Mouse (Mus musculus) thymus, adult 18-20 months (tissue): ENCODE results near the gene Dyrk1b.
A peak's percentile ranks its signal among the peaks of the same experiment; 100 is the strongest.
"Not testable (repeated sequence)": the region's sequence is repeated elsewhere in the genome, so short reads cannot be mapped to it uniquely, and the experiment has no call there.

Experiments
- DNase-seq, 2 experiments: peaks; one replicate each; pipeline ENCODE4 v3.0.0; 2022; ENCODE audit warnings: mixed read lengths in 2 of 2

Gene Dyrk1b

DNA sequence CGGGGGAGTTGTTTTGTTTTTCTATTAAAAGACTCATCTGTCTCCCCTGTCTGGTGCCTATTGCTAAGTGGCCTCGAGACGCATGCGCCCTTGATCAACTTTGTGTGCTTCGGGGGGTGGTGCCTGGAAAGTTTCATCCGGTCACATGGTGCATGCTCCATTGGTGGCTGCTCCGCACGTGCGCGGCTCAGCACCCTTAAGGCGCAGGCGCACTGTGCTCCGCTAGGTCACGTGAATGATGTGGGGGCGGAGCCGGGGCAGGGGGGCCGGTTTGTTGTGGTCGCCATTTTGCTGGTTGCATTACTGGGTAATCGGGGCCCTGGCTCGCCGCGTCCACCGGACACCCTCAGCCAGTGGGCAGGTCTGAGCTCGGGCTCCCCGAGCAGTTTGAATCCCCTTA, at the start of gene Dyrk1b:
Dyrk1b (plus strand) TSS at position 242 of the 400 bp plus-strand sequence.
- DNase-seq = peak; percentile 97

DNA sequence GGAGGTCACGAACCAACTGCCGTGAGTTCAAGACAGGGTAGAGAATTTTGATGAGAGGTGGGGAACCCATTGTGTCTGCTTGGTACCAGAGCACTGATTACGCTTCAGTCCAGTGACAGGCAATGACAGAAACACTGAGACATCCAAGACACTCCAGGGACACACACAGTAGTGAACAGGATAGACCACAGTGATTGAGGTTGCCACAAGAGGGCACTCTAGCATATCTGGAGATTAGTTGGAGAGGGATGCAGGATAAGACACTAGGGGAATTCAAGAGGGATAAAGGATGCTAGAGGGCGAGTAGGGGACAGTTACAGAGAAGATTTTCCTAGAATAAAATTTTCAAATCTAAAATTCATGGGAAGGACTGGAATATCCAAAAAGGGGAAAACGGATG, 41.7 kb upstream of the Dyrk1b start:
- no peak for DNase-seq

DNA sequence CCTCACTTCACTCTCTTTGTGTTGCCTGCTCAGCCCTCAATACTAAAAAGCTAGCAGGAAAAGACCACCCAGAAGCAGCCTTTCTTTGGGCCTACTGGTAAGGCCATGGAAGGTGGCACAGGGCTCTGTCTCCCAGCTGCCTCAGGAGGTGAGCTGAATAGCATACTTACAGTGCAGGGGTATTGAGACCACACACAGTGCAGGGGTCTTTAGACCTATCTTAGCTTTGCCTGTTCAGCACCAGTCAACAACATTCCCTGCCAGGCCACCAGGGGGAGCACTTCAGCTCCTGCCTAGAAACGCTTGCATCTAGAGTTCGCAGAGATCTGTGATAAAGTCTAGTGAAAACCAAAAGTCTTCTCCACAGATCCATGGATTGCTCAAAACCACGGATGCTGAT, 31.0 kb upstream of the Dyrk1b start:
- DNase-seq = peak; percentile 22 to 29

DNA sequence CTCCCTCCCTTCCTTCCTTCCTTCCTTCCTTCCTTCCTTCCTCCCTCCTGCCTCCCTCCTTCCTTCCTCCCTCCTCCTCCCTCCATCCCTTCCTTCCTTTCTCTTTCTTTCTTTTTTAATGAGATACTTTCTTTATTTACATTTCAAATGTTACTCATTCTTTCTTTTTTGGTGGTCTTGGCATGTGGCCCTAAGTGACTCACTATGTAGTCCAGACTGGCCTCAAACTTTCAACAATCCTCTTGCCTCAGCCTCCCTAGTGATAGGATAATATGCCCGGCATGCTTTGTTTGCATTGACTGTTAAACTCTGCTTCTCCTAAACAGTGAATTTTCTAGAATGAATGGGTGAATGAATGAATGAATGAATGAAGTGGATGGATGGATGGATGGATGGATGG, 29.4 kb upstream of the Dyrk1b start:
- no peak for DNase-seq

DNA sequence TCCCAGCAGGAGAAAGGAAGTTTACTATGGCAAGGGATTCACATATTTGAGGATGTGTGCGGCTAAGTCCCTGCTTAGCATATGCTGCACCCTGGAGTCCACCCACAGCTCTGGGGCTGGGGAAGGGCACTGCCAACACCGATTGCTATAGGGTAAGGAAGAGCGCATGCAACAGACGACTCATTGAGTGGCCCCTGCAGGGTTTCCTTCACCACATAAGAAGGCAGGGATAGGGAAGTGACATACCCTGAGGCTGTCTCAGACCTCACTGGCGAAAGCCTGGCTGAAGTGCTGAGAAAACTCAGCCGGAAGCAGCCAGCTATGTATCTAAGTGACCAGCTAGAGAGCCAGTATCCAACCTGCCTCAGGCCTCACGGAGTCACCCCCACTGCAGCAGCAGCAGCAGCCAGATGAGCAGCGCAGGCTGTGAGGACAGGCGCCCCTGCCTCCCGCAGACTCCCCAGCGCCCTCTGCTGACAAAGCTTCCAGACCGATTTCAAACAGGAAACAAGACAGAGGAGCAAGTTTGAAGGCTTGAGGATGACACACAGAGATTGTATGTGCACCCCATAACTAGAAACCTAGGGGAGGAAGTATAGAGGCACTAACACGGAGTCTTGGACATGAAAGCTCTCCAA, 27.6 kb upstream of the Dyrk1b start:
- DNase-seq = peak; percentile 28 to 32

DNA sequence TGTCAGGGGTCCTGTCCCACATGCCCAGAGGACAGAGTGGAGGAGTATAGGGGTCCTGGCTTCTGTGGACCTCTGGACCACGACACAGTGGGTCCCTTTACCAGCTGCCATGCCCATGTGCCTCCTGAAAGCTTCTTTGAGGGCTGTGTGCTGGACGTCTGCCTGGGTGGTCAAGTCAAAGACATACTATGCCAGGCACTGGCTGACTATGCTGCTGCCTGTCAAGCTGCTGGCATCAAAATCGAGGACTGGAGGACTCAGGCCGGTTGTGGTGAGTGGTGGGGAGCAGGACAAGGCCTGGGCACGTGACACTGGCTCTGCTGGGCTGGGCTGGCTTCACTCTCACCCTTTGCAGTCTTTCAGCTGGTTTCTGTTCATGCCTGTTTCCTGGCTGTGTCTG, 25.7 kb upstream of the Dyrk1b start:
- not testable (repeated sequence) for DNase-seq

DNA sequence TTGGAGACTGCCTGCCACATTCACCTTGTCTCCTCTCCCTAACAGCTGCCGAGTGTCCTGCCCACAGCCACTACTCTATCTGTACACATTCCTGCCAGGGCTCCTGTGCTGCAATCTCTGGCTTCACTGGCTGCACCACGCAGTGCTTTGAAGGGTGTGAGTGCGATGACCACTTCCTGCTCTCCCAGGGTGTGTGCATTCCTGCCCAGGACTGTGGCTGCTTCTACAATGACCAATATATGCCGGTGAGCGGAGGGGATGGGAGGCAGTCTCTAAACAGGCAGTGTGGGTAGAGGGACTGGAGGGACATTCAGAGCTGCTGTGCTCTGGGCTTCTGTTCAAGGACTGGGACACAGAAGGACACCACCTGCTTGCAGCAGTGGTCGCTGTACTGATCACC, 20.0 kb upstream of the Dyrk1b start:
- DNase-seq = no peak

DNA sequence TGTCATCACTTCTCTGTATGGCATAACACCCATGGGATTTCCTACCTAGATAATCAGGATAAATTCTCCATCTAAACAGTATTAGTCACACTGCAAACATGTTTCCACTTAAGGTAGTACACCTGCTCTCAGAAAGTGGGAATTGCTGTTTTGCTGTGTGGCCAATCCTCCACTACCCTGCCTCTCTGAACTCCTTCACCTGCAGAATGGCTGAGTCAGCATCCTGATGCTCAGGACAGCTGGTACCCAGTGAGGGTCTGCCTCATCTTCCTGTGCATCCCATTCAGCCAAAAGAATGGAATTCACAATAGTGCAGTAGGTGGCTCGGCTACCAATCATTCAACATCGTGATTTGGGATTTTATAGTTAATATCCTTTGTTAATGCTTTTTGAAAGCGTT, 19.4 kb upstream of the Dyrk1b start:
- no peak for DNase-seq

DNA sequence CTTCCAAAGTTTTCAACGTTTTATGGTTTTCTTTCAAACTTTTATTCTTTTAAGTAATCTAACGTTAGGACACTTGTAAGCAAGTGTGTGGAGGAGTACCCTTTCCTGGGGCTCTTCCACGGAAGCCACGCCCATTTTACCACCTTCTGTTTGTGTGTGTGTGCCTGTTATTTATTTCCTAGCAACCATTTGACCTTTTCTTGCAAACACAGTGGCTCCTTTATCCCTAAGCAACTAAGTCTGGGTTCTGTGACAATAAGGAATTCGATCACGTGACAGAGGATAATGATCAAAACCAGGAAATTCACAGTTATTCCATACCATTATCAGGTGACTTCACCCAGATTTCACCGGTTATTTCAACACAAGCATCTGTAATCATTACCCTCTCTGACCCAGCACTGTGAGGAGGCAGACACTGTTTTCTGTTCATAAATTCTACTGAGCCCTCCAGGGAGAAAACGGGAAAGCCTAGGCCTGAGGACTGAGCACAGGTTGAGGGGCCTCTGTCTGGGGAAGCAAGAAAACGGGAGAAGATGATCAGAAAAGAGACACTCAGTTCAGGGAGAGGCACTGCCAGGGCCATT, 18.0 kb upstream of the Dyrk1b start:
- DNase-seq = no peak

DNA sequence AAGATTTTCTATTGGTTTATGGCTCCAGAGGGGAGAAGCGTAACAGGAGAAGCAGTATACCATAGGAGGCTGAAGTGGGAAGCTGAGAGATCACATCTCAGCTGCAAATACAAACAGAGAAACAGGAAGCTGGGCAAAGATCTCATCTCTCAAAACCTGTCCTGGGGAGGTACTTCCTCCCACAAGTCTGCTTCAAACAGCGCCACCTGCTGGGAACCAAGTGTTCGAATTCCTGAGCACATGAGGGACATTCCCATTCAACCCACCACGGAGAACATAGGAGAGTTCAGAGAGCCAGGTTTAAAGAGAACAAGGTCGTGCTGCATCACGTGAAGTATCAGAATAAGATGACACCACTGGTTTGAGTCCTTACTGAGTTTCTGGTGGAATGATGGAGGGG, 13.9 kb upstream of the Dyrk1b start:
- DNase-seq = no peak

GRCm38 (mm10) chr7:28168320-28169115, 10.8 kb upstream of the Dyrk1b start:
- peak; percentile 38 to 55 for DNase-seq

GRCm38 (mm10) chr7:28169489-28170422, 9.5 kb upstream of the Dyrk1b start, which contains the start of gene Fbl:
Gene Fbl, plus strand, starts transcription at chr7:28169710.
- peak; percentile 84 to 88 for DNase-seq

GRCm38 (mm10) chr7:28175358-28175757, 3.9 kb upstream of the Dyrk1b start:
- no peak for DNase-seq

GRCm38 (mm10) chr7:28179741-28180377, 590 bp downstream of the Dyrk1b start:
- DNase-seq = peak; percentile 89 to 93

DNA sequence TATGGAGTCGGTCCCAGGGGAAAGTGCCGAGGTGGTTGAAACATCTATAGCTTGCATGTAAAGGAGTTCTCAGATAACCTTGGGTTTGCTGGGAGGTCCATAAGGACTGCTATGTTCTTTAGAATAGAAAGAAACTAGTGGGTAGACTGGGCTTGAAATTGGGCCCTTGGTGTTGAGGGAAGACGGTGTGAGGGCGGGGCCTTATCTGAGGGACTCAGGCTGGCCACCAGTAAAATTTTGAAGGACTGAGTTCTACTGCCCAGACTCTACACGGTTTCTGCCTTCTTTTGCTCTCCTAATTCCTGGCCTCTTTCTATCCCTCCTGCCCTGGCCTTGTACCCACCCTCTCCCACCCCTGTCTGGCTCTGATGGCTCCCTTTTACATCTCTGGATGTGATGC, 1.6 kb downstream of the Dyrk1b start:
- no peak for DNase-seq

DNA sequence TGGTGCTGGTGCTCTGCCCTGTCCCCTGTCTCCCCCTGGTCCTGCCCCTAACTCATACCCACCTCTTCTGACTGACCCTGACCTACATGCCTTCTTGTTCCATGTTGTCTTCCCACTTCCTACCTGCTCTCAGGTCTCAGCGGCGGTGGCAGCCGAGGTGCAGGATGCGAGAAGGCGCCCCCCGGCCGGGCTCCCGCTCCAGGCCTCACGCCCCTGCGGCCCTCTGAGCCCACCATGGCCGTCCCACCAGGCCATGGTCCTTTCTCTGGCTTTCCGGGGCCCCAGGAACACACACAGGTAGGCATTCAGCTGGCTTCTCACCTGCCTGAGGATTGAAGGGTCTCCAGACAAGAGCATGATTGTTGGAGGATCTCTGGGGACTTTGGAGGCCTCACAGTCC, 2.1 kb downstream of the Dyrk1b start:
- no peak for DNase-seq

DNA sequence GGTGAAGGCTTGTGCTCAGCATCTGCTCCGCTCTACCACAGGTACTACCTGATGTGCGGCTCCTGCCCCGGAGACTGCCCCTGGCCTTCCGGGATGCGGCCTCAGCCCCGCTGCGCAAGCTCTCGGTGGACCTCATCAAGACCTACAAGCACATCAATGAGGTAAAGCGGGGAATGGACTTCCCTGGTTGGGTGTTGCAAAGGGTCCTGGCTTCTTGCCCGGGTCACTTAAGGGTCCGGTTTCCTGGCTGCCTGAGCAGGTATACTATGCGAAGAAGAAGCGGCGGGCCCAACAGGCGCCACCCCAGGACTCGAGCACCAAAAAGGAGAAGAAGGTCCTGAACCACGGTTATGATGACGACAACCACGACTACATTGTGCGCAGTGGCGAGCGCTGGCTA, 3.1 kb downstream of the Dyrk1b start:
- DNase-seq = no peak

GRCm38 (mm10) chr7:28185884-28186283, 6.6 kb downstream of the Dyrk1b start:
- no peak for DNase-seq

- no peak for DNase-seq
Measured at GRCm38 (mm10) chr7:28186631-28187030, 7.4 kb downstream of the Dyrk1b start.

DNA sequence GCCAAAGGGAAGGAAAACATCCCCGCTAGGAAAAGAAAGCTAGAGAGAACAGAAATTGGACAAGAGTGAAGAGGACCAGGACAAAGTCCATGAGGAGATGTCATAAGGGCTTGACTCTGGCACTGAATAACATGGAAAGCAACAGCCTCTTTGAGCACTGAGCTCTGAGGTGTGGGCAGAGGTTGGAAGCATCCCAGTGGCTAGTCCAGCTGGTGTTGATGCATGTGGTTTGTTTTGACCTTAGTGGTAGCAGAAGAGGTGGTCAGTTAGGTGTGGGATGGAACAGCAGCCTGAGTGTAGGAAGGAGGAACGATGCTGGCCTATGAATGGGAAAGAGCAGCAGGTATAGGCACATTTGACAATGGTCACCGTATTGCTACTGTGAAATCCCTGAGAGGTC, 12.2 kb downstream of the Dyrk1b start:
- DNase-seq = no peak

DNA sequence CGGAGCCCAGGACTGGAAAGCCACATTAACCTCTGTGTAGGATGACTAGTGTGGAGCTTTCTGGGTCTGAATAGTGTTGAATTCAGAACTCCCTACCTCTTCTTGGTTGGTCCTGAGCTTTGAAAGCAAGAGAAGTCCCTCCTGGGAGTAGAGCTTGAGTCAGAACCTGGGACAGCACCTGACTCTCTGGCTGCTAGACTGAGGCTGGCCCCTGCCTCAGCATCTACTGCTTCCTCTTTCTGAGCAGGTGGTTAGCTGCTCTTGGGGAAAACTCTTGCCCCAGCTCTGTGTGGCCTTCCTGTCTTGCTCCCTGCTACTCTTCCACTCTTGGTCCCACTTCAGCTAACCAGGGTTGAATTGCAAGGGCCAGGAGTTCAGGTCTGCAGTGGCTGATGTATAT, 12.6 kb downstream of the Dyrk1b start:
- no peak for DNase-seq

GRCm38 (mm10) chr7:28195414-28196098, 16.3 kb downstream of the Dyrk1b start:
- no peak for DNase-seq
